Mouse (Mus musculus): ENCODE results near the gene Cnot11. TPM values are rescaled to one million over a fixed set of nuclear protein-coding genes. Genes with fewer than 3 reads are reported as not detected.
A peak's percentile ranks its signal among the peaks of the same experiment; 100 is the strongest.

The Cnot11 gene
- 10 to 100 TPM; 15.7 to 16.6 TPM for total RNA-seq (2021)
- long read RNA-seq, experiment 1, transcript Cnot11-201 (7 exons, 3,162 nt) = major isoform, 25 of 26 reads
- long read RNA-seq, experiment 1, partial matches to known transcripts = 1 of 26 reads
- long read RNA-seq, experiment 1, other reads (novel, unspliced or antisense) = 0 of 26 reads
- long read RNA-seq, experiment 2, transcript Cnot11-201 (7 exons, 3,162 nt) = major isoform, 27 of 28 reads
- long read RNA-seq, experiment 2, partial matches to known transcripts = 0 of 28 reads
- long read RNA-seq, experiment 2, other reads (novel, unspliced or antisense) = 1 of 28 reads

DNA sequence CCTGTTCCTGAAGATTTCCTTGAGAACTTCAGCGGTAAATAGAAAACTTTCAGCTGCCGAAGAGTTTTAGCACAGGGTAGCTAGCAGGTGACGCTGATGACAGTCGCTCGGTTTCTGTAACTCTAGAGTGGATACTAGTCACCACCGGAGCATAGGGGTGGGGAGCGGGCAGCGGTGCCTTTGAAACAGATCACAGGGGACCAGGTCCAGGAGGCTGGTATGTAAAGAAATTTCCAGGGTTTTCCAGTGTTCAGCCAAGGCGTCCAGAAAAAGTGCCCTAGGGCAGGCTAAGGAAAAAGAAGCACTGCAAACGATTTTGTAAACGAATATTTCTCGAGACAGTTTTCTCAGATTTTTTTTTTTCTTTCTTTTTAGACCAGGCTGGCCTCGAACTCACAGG lies at the start of gene Cnot11:
Gene Cnot11, plus strand, starts transcription at position 162 of the 400 bp plus-strand sequence.
- intact Hi-C loops (cut with DNase I; ENCODE audit: low total_unique reads) = no loop called here
- DNase-seq = no peak

GRCm38 (mm10) chr1:39487370-39487769 lies 47.4 kb upstream of the Cnot11 start:
- DNase-seq = no peak
- intact Hi-C loops (cut with DNase I; ENCODE audit: low total_unique reads) = no loop called here

GRCm38 (mm10) chr1:39493165-39493564 lies 41.6 kb upstream of the Cnot11 start:
- intact Hi-C loops (cut with DNase I; ENCODE audit: low total_unique reads) = no loop called here
- DNase-seq = no peak

- intact Hi-C loops (cut with DNase I; ENCODE audit: low total_unique reads) = no loop called here
- no peak for DNase-seq
These were observed 41.1 kb upstream of the Cnot11 start for GRCm38 (mm10) chr1:39493664-39494063.

DNA sequence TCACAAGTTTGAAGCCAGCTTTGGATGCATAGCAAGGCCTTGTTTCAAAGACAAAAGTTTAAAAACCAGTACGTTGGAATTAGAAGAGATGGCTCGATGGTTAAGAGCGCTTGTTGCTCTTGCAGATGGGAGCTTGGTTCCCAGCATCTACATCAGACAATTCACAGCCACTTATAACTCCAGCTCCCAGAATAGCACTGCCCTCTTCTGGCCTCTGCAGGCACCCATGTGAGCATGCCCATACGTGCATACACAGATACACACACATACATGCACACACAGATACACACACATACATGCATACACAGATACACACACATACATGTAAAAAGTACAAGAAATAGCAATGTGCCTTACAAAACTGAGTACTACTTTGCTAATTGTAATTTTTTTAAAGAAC lies 37.8 kb upstream of the Cnot11 start:
- DNase-seq = no peak
- intact Hi-C loops (cut with DNase I; ENCODE audit: low total_unique reads) = no loop called here

DNA sequence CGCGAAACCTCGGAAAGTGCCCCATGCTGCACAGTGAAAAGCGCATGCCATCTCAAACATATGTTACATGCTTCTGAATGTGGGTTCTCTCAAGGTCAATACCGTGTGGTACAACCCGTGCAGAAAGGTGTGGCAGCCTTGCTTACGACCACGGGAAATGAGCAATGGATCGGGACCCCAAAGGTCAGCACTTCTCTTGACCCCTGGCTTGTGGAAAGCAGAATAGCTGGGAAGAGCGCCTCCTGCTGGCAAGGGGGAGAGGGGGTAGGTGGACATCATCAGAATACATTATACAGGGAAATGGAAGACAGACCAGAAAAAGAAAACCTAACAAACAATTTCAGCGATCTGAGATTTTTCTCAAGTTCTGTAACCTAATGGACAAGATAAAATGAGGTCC lies 37.0 kb upstream of the Cnot11 start:
- no peak for DNase-seq
- intact Hi-C loops (cut with DNase I; ENCODE audit: low total_unique reads) = no loop called here

- DNase-seq = no peak
- intact Hi-C loops (cut with DNase I; ENCODE audit: low total_unique reads) = no loop called here
These were observed 35.3 kb upstream of the Cnot11 start for GRCm38 (mm10) chr1:39499485-39499941.

DNA sequence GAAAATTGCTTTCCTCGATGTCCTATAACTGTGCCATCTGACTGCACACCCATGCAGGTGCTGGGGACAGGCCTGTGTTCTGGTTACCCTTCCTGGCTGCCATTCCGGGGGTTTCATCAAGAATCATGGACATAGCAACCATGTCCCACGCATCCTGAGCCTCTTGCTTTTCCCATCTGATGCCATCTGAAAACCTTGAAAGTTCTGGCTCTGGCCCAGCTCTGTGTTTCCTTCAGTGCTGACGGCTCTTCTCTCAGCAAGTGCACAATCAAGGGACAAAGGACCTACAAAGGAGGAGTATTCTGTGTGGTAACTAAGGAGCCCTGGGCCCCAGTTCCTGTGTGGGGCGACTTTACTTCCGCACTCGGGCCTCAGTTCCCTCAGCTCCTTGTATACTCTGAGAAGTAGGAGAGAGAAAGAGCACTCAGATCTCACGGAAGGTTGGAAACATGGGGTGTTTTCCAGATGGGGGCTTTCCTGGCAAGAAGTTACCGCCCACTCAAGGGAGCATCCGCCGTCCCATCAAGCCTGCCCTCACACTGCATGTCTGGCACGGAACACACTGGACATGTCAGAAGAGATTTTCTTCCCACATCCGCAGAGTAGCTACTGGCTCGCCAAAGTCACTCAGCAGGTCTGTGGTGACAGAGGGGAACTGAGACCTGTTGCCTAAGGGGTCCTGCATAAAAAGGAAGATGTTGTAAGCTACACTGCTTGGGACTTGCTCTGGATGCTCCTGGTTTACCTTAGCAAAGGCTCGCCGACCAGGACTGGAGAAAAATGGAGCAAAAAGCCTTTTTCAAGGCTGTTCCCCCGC lies 31.8 kb upstream of the Cnot11 start:
- DNase-seq = no peak
- intact Hi-C loops (cut with DNase I; ENCODE audit: low total_unique reads) = no loop called here

- intact Hi-C loops (cut with DNase I; ENCODE audit: low total_unique reads) = no loop called here
- DNase-seq = no peak
These were observed 30.5 kb upstream of the Cnot11 start for GRCm38 (mm10) chr1:39504261-39504660.

DNA sequence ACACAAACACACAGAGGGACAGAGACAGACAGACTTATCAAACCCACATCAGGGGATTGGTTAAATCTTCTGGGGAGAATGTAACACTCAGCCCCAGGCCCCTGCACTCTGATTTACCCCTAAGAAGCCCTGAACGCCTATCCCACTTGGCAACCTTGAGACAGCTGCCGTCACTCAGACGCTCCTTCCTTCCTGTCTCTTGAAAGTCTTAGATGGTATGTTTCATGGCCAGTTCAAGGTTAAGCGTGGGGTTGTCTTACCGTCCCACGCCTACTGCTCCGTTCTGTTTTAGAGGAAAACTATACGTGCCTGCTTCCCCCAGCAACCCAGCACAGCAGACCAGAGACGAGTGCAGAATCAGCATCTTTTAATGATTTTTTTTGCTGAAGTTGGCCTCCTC lies 29.2 kb upstream of the Cnot11 start:
- DNase-seq = no peak
- intact Hi-C loops (cut with DNase I; ENCODE audit: low total_unique reads) = no loop called here

DNA sequence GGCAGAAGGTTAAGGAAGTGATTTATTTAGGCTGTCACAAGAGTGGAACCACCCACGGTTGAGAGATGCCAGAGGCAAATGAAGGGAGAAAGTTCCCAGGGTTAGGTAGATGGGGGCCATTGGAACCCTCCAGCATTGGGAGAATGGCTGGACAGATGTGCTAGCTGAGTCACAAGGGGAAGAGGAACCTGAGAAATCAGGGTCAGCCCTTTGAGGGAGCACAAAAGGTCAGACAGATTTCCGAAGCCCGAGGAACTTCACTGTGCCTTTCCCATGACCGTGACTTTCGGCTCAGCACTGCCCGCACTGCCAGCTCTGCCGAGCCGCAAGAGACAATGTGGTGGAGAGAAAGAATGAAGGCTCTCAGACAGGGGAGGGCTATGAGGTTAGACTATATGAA lies 23.0 kb upstream of the Cnot11 start:
- DNase-seq = no peak
- intact Hi-C loops (cut with DNase I; ENCODE audit: low total_unique reads) = no loop called here

- no peak for DNase-seq
- intact Hi-C loops (cut with DNase I; ENCODE audit: low total_unique reads) = no loop called here
These were observed 22.6 kb upstream of the Cnot11 start for GRCm38 (mm10) chr1:39512183-39512582.

GRCm38 (mm10) chr1:39515303-39515991 lies 19.3 kb upstream of the Cnot11 start:
- intact Hi-C loops (cut with DNase I; ENCODE audit: low total_unique reads) = no loop called here

GRCm38 (mm10) chr1:39521326-39521725 lies 13.5 kb upstream of the Cnot11 start:
- intact Hi-C loops (cut with DNase I; ENCODE audit: low total_unique reads) = loop anchor here (5.0 to 10.0 kb wide), 2 partner anchors 129 to 317 kb away; no protein-coding TSS in a partner anchor
- DNase-seq = no peak

More at GRCm38 (mm10) chr1:39515303-39515991, 19.3 kb upstream of the Cnot11 start:
- peak; percentile 34 for DNase-seq

- intact Hi-C loops (cut with DNase I; ENCODE audit: low total_unique reads) = loop anchor here (5.0 to 10.0 kb wide), 2 partner anchors 130 to 318 kb away; no protein-coding TSS in a partner anchor
- DNase-seq = no peak
These were observed 12.3 kb upstream of the Cnot11 start for GRCm38 (mm10) chr1:39522519-39522918.

DNA sequence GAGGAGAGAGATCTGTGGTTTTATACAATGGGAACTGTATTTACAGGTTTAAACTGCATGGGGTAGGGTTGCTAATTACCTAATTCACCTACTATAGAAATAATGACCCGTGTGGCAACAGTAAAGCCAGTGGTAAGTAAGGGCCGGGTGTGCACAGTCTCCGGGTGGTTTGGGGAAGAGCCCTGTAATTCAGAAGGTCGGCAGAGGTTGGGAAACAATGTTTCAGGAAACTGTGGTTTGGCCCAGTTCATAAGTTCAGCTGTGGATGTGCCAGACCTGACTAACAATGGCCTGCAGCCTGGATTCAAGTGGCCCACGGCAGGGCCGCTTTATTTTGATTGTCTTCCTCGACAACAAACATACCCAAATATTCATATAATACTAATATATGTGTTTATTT lies 9.0 kb upstream of the Cnot11 start:
- intact Hi-C loops (cut with DNase I; ENCODE audit: low total_unique reads) = loop anchor here (5.0 to 10.0 kb wide), 2 partner anchors 321 to 523 kb away; no protein-coding TSS in a partner anchor
- no peak for DNase-seq

DNA sequence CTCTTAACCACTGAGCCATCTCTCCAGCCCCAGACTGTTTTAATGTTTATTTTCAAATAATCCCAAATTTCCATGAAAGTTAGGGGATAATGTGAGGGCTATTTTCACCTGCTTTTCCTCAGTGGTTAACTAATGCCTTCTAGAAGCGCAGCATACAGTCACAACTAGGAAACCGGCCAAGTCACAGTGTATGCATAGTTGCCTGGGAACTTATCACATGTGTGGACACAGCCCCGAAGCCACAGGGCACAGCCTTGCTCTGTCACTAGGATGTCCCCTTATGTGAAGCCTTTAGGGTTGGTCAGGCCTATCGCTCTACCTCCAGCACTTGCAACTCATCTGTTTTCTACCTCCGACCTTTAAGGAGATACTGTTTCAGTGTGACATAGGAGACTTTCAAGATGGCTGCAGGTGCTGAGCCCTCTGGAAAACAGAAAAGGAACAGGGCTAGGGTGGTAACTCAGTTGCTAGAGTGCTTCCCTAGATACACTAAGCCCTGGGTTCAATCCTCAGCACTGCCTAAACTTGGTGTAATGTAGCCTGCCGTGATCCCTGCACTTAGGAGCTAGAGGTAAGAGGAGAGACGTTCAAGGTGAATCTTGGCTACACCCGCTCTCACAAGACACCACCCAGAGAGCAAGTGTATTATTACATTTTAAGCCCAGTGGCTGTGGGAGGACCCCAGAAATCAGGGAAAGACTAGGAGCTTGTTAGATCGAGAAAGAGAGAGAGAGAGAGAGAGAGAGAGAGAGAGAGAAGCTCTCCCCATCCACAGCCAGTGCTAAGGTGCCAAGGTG lies 8.2 kb upstream of the Cnot11 start:
- DNase-seq = no peak
- intact Hi-C loops (cut with DNase I; ENCODE audit: low total_unique reads) = loop anchor here (5.0 to 10.0 kb wide), 2 partner anchors 322 to 524 kb away; no protein-coding TSS in a partner anchor

DNA sequence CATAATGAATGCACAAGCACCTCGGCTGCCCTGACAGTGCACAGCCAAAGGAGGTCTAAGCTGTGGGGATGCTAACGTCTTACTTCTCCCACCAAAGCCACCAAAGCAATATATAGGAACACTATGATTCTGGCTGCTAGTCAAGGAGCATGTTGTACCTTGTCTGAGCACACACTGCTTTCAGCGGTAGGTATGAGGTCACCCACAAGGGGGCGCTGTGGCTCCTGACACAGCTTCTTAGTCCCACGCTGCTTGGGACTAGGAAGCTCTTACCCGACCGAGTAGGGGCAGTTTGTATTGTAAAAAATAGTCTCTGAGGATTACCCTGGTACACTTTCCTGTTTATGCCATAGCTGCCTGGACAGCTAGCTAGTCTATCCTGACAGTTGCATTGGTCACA lies 7.4 kb upstream of the Cnot11 start:
- DNase-seq = peak; percentile 75
- intact Hi-C loops (cut with DNase I; ENCODE audit: low total_unique reads) = loop anchor here (5.0 to 10.0 kb wide), 2 partner anchors 323 to 525 kb away; no protein-coding TSS in a partner anchor

DNA sequence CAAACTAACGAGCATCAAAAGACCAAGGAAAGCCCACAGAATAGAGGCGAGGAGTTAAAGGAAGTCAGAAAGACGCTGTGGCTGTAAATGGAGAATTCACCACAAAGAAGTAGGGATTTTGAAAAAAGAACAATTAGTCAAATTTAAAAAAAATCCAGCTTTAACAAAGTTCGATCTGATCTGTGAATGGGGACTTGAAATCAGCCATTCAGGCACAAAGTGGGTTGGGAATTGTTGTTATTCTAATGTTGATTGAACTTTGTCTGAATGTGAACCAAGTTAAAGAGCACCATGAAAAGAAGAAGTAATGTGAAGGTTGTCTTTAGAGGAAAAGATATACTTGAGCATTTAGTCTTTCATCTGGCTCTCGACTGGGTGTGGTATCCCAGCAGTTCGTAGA lies 6.5 kb upstream of the Cnot11 start:
- intact Hi-C loops (cut with DNase I; ENCODE audit: low total_unique reads) = loop anchor here (5.0 to 10.0 kb wide), 2 partner anchors 324 to 526 kb away; no protein-coding TSS in a partner anchor

More for the DNA sequence above, 6.5 kb upstream of the Cnot11 start:
- DNase-seq = no peak

Data from gastrocnemius, postnatal 14 days (tissue).